Mouse (Mus musculus) midbrain, embryonic 11.5 days (tissue): ENCODE measurements at regions not wholly inside any gene's neighbourhood (a gene's known extent, or its start where the extent isn't known, plus 50 kb on each side); places are given as distances from the start of the nearest gene placed in this dataset.

ENCODE experiments used
- ATAC-seq: fragments of 200-750 bp; cut with Nextera tagmentation; 2 replicates; pipeline ENCODE4 v1.8.0; 2017; ENCODE audit warnings: moderate TSS enrichment, moderate library complexity; ENCODE audit not compliant: low FRiP score
- DNase-seq: peaks from one replicate; pipeline ENCODE4 v3.0.0; 2015; ENCODE audit warnings: low spot score; ENCODE audit errors: missing footprints
- H3K27ac ChIP-seq: fragments of 300-500 bp; sonication (generic); 2 replicates; pipeline ENCODE4 v1.5.1; 2014; ENCODE audit warnings: low read depth, low read length
- H3K27me3 ChIP-seq: fragments of 300-500 bp; sonication (generic); 2 replicates; pipeline ENCODE4 v1.6.1; 2014; ENCODE audit warnings: mild to moderate bottlenecking, low read length, moderate library complexity, mixed read lengths; ENCODE audit not compliant: control insufficient read depth, insufficient read depth
- H3K36me3 ChIP-seq: fragments of 300-500 bp; sonication (generic); 2 replicates; pipeline ENCODE4 v1.6.1; 2014; ENCODE audit warnings: mild to moderate bottlenecking, low read length, moderate library complexity, mixed read lengths; ENCODE audit not compliant: control insufficient read depth, insufficient read depth
- H3K4me1 ChIP-seq: fragments of 300-500 bp; sonication (generic); 2 replicates; pipeline ENCODE4 v1.6.1; 2014; ENCODE audit warnings: low read length; ENCODE audit not compliant: control insufficient read depth, insufficient read depth
- H3K4me2 ChIP-seq: fragments of 300-500 bp; sonication (generic); 2 replicates; pipeline ENCODE4 v1.6.1; 2014; ENCODE audit warnings: mild to moderate bottlenecking, moderate library complexity
- H3K4me3 ChIP-seq: fragments of 300-500 bp; sonication (generic); 2 replicates; pipeline ENCODE4 v1.5.1; 2014; ENCODE audit warnings: low read depth, low read length
- H3K9ac ChIP-seq: fragments of 300-500 bp; sonication (generic); 2 replicates; pipeline ENCODE4 v1.6.1; 2014; ENCODE audit warnings: low read length
- H3K9me3 ChIP-seq: fragments of 300-500 bp; sonication (generic); 2 replicates; pipeline ENCODE4 v1.6.1; 2016; ENCODE audit warnings: low read length; ENCODE audit not compliant: control insufficient read depth
- WGBS: fragments of 180-500 bp; shearing (Covaris S2); extraction: QIAGEN DNeasy Blood & Tissue Kit; methylation state at CpG from one replicate; pipeline ENCODE4 v1.1.7; 2014; 5-methylcytosine and 5-hydroxymethylcytosine counted together

DNA sequence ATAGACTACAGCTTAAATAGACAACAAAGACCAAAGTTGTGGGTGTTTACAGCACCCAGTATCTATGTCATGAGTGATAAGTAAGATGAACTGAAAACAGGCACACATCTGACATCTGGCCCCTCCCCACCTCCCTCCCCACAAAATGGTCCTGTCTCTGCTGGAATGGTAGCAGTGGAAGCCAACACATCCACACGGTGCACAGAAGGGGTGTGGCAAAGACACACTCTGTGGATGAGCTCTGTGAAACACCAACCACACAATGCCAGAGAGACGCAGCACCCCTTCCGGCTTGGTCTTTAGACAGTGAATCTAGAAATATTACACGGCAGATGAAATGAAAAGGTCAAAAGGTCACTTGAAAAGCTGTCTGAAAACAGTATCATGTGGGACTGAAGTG, 85.6 kb downstream of the Fgf18 start:
- H3K4me1 ChIP-seq, result no peaks in the 10 kb centered on the region
- ATAC-seq (no peak), DNase-seq (peak; percentile 62)
- H3K4me3 ChIP-seq, result no peak overlapping the region
- H3K9ac ChIP-seq, result no peak overlapping the region
- H3K27ac ChIP-seq, result no peak overlapping the region
- no peak overlapping the region for H3K4me2 ChIP-seq
- no peaks in the 10 kb centered on the region for H3K9me3 ChIP-seq
- no peaks in the 10 kb centered on the region for H3K27me3 ChIP-seq
- WGBS, result 86% methylated on average over 4 of the region's 4 CpGs
- no peaks in the 10 kb centered on the region for H3K36me3 ChIP-seq

DNA sequence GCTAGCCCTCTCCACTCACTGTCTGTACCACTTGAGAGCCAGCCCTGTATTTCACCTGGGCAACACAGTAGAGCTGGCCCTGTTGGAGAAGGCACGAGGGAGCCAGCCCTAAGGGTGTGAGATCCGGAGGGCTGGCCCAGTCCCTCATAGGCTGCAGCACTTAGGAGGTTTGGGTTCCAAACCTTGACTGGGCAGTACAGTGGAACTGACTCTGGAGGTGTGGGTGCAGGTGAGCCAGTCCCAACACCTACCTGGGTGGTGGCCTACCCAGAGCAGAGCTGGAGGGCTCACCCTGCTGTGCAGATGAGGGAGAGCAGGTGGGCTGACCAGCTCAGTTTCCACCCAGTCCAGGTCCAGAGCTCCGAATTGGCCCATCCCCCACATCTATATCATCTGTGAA, 86.8 kb downstream of the Fgf18 start:
- DNase-seq (peak; percentile 72), ATAC-seq (peak; percentile 44; the same call in 1 of the 2 replicates)
- H3K9me3 ChIP-seq, result no peaks in the 10 kb centered on the region
- H3K27me3 ChIP-seq, result no peaks in the 10 kb centered on the region
- H3K4me3 ChIP-seq, result no peak overlapping the region
- no peak overlapping the region for H3K9ac ChIP-seq
- no peak overlapping the region for H3K27ac ChIP-seq
- WGBS, result 71% methylated on average over 3 of the region's 3 CpGs
- no peaks in the 10 kb centered on the region for H3K36me3 ChIP-seq
- H3K4me2 ChIP-seq, result no peak overlapping the region
- H3K4me1 ChIP-seq, result no peaks in the 10 kb centered on the region

DNA sequence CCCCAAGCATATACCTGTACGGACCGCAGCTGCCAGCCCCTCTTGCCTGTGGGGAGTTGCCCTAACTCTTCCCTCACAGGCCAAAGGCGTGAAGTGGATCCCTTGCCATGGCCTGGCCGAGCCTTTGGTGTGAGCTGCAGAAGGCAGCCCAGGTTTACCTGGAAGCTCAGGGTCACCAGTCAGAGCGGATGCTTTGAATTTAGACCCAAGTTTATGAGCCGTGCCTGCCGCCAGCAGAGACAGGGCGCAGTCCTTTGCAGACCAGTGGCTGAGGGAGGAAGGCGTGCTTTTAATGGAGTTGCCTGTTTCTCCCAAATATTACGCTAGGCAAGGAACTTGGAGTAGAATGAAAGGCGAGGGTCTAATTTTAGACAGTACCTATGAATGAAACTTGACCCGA, 97.0 kb downstream of the Fgf18 start:
- Histone ChIP-seq H3K27ac (no peak overlapping the region), H3K4me2 (no peak overlapping the region), H3K4me1 (no peaks in the 10 kb centered on the region), H3K4me3 (no peak overlapping the region), H3K36me3 (no peaks in the 10 kb centered on the region), H3K9me3 (no peaks in the 10 kb centered on the region), H3K9ac (no peak overlapping the region), H3K27me3 (no peaks in the 10 kb centered on the region)
- DNase-seq, result peak; percentile 31
- no peak for ATAC-seq
- 88% methylated on average over 12 of the region's 12 CpGs for WGBS

DNA sequence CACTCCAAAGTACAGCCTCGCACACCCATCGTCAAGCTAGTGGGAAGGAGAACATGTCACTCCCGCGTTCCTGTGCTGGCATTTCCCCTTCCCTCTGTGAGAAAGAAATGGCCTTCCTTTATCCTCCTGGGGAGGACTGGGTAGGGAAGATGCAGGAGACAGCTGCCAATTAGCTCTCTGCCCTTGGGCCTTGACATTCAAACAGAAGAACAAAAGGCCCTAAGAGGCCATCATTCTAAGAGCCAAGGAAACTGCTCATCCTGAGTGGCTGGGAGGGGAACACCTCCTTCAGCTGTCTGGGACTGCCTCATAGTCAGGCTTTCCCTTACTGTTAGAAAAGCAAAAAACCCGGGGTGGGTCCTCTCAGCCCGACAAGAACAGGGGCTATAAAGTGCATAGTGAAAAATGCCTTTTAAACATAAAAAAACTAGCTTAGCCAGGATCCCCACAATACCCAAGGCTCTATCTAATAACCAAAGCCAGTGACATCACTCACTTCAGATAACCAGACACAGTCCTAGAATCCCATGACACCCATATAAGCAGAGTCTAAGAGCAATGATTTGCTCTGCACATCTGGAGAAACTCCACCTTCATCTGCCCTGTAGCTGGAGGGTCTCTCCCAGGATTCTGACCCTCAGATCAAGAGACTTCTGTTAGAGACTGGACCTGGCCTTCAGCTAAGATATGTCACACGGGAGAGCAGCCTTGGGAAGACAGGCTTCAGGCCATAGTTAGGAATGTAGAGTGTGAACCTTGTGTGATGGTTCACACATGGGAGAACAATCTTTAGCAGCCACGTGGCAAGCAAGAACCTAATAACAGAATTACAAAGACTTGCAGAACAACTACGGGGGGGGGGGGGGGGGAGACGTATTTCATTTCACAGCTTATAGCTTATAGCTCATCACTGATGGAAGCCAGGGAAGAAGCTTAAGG, 107.1 kb downstream of the Fgf18 start:
- peak; percentile 78 for DNase-seq
- H3K4me2 ChIP-seq, result no peak overlapping the region
- H3K27me3 ChIP-seq, result no peaks in the 10 kb centered on the region
- H3K4me1 ChIP-seq, result no peaks in the 10 kb centered on the region
- WGBS, result 90% methylated on average over 10 of the region's 10 CpGs
- H3K4me3 ChIP-seq, result no peak overlapping the region
- H3K9ac ChIP-seq, result no peak overlapping the region
- H3K36me3 ChIP-seq, result no peaks in the 10 kb centered on the region
- ATAC-seq, result no peak
- no peaks in the 10 kb centered on the region for H3K9me3 ChIP-seq
- no peak overlapping the region for H3K27ac ChIP-seq

DNA sequence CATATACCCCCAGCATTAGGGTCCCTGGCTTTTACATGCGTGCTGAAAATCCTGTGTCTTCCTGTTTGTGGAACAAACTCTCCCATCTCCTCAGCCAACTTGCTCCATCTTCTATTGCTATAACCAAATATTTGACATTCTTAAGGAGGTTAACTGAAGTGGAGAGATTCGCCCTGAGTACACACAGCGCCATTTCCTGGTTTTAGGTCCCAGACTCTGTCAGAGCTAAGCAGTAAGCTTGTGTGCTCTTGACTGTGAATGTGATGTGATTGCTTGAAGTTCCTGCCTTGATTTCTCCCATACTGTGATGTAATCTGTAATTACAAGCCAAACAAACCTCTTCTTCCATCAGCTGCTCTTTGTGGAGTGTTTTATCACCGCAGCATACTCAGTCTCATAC, 110.8 kb downstream of the Fgf18 start:
- no peaks in the 10 kb centered on the region for H3K27me3 ChIP-seq
- no peaks in the 10 kb centered on the region for H3K36me3 ChIP-seq
- ATAC-seq, result no peak
- no peaks in the 10 kb centered on the region for H3K9me3 ChIP-seq
- no peak overlapping the region for H3K4me2 ChIP-seq
- H3K9ac ChIP-seq, result no peak overlapping the region
- H3K4me3 ChIP-seq, result no peak overlapping the region
- H3K4me1 ChIP-seq, result no peaks in the 10 kb centered on the region
- WGBS, result 84% methylated on average over 4 of the region's 4 CpGs
- DNase-seq, result no peak
- H3K27ac ChIP-seq, result no peak overlapping the region

DNA sequence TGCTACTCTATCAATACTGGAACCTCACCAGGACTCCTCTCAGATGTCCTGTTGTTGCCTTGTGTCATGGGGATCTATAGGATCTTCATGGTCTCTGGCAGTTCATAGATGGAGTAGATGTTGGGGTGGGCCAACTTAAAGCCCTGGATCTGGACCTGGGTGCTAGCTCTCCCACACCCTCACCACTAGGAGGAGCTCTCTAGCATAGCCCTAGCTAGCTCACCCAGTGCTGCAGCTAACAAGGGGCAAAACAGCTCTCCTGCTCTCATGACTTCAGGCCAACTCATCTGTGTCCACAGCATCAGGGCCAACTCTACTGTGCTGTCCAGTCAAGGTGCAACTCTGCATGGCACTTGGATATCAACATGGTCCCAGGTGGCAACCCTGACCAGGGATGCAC, 118.3 kb downstream of the Fgf18 start:
- Histone ChIP-seq H3K27me3 (no peaks in the 10 kb centered on the region), H3K36me3 (no peaks in the 10 kb centered on the region), H3K4me1 (no peaks in the 10 kb centered on the region), H3K4me3 (no peak overlapping the region), H3K9ac (no peak overlapping the region), H3K9me3 (no peaks in the 10 kb centered on the region), H3K4me2 (no peak overlapping the region), H3K27ac (no peak overlapping the region)
- ATAC-seq (no peak), DNase-seq (no peak)

DNA sequence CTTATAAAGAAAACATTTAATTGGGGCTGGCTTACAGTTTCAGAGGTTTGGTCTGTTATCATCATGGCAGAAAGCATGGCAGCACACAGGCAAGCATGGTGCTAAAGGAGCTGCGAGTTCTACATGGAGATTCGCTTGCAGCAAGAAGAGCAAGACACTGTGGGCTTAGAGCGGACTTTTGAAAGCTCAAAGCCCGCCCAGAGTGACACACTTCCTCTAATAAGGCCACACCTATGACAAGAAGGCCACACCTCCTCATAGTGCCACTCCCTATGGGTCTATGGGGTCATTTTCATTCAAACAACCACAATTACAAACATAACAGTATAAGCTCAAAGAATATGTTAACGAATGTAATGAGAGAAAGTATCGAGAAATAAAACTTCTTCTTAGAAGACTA, 120.1 kb downstream of the Fgf18 start:
- Histone ChIP-seq H3K9ac (no peak overlapping the region), H3K27ac (no peak overlapping the region), H3K4me3 (no peak overlapping the region), H3K36me3 (no peaks in the 10 kb centered on the region), H3K9me3 (no peaks in the 10 kb centered on the region), H3K4me2 (no peak overlapping the region), H3K27me3 (no peaks in the 10 kb centered on the region), H3K4me1 (no peaks in the 10 kb centered on the region)
- no peak for DNase-seq
- ATAC-seq, result no peak
- 88% methylated on average over 6 of the region's 6 CpGs for WGBS

DNA sequence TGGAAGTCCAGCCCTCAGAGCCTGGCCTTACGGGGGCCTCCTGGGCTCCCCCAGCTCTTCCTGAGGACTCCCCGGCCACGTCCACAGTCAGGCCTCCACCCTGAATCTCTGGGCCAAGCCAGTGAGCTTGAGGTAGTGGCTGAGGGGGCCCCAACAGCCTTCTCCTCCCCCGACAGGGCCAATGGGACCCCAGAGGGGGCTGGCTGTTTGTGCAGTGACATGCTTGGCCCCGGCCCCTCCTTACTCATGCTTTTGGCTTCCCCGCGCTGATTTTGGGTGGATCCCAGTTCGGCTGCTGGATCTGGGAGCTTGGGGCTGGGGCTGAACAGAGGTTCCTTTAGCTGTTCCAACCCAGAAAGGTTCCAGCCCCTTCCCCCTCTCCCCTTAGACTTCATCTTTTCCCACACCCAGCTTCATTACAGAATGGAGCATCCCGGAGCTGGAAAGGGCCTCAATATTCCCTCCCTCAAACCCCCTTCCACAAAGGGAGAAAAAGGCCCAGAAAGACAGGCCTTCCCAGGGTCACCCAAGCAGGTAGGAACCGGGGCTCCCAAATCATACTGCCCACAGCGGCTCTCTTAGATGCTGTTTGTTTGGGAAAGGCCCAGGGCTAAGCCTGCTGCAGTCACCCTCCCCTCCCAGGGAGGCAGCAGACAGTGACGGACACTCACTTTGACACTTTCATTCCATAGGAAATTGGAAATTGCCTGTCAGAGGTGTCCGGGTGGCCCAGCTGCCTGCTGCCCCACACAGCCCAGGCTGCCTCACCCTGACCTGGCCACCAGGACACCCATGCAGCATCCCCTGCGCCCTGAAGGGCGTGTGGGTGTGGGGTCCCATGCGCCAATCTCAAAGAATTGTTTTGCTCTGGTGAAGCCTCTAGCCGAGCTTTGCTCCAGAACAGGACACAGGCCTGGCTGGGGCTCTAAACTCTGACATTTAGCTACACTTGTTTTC, 133.7 kb downstream of the Fgf18 start:
- no peaks in the 10 kb centered on the region for H3K4me1 ChIP-seq
- no peaks in the 10 kb centered on the region for H3K9me3 ChIP-seq
- no peaks in the 10 kb centered on the region for H3K36me3 ChIP-seq
- no peaks in the 10 kb centered on the region for H3K27me3 ChIP-seq
- no peak overlapping the region for H3K4me3 ChIP-seq
- ATAC-seq (no peak), DNase-seq (no peak)
- WGBS, result 73% methylated on average over 17 of the region's 17 CpGs
- no peak overlapping the region for H3K9ac ChIP-seq
- H3K27ac ChIP-seq, result no peak overlapping the region
- no peak overlapping the region for H3K4me2 ChIP-seq
